Mouse (Mus musculus) neural tube, embryonic 13.5 days (tissue): ENCODE data around the gene Taf9. TPM values are rescaled to one million over a fixed set of nuclear protein-coding genes. Genes with fewer than 3 reads are reported as not detected.

ENCODE experiments used
- ATAC-seq: fragments of 200-750 bp; cut with Nextera tagmentation; 2 replicates; pipeline ENCODE4 v1.8.0; 2017; ENCODE audit warnings: low read depth, mild to moderate bottlenecking, moderate TSS enrichment, moderate library complexity
- H3K27ac ChIP-seq: fragments of 300-500 bp; sonication (generic); replicated peaks from 2 replicates; pipeline ENCODE4 v1.5.1; 2015; ENCODE audit warnings: moderate library complexity, mild to moderate bottlenecking, inconsistent platforms
- H3K27me3 ChIP-seq: fragments of 300-500 bp; sonication (generic); 2 replicates; pipeline ENCODE4 v1.6.1; 2015; ENCODE audit warnings: mild to moderate bottlenecking, inconsistent platforms
- H3K36me3 ChIP-seq: fragments of 300-500 bp; sonication (generic); 2 replicates; pipeline ENCODE4 v1.6.1; 2015; ENCODE audit warnings: mild to moderate bottlenecking, inconsistent platforms
- H3K4me1 ChIP-seq: fragments of 300-500 bp; sonication (generic); replicated peaks from 2 replicates; pipeline ENCODE4 v1.6.1; 2015; ENCODE audit warnings: inconsistent platforms
- H3K4me2 ChIP-seq: fragments of 300-500 bp; sonication (generic); 2 replicates; pipeline ENCODE4 v1.6.1; 2015; ENCODE audit warnings: inconsistent platforms, mild to moderate bottlenecking, moderate library complexity
- H3K4me3 ChIP-seq: fragments of 300-500 bp; sonication (generic); 2 replicates; pipeline ENCODE4 v1.5.1; 2015; ENCODE audit warnings: mild to moderate bottlenecking, inconsistent platforms
- H3K9ac ChIP-seq: fragments of 300-500 bp; sonication (generic); 2 replicates; pipeline ENCODE4 v1.6.1; 2015; ENCODE audit warnings: moderate library complexity, mild to moderate bottlenecking, inconsistent platforms
- H3K9me3 ChIP-seq: fragments of 300-500 bp; sonication (generic); 2 replicates; pipeline ENCODE4 v1.6.1; 2016; ENCODE audit warnings: inconsistent platforms
- WGBS: fragments of 180-500 bp; shearing (Covaris S2); methylation state at CpG from one replicate; pipeline ENCODE4 v1.1.7; 2015; 5-methylcytosine and 5-hydroxymethylcytosine counted together
- polyA plus RNA-seq: library from polyadenylated mRNA; unstranded; fragments of >200 nt; fragmentation: Nextera tagmentation; extraction: Ambion mirVana; gene quantifications from 2 replicates; pipeline ENCODE4 v1.2.1, GENCODE M21; 2015

The Taf9 gene
- 26.0 and 28.5 TPM in 2 replicates for polyA plus RNA-seq

GRCm38 (mm10) chr13:100651439-100652186, at the start of gene Taf9:
Gene Taf9, plus strand, starts transcription at chr13:100651579.
- ATAC-seq, result peak; percentile 74; the same call in 1 of the 2 replicates

GRCm38 (mm10) chr13:100602239-100602902, 49.0 kb upstream of the Taf9 start:
- H3K4me3 ChIP-seq, result no peak overlapping the region
- H3K27me3 ChIP-seq, result no peaks in the 10 kb centered on the region
- no peak overlapping the region for H3K27ac ChIP-seq
- H3K4me2 ChIP-seq, result no peak overlapping the region
- H3K9ac ChIP-seq, result no peak overlapping the region
- H3K9me3 ChIP-seq, result no peaks in the 10 kb centered on the region
- WGBS, result 61% methylated on average over 5 of the region's 5 CpGs
- no peaks in the 10 kb centered on the region for H3K36me3 ChIP-seq
- no peak for ATAC-seq
- H3K4me1 ChIP-seq, result no peaks in the 10 kb centered on the region

More at GRCm38 (mm10) chr13:100651439-100652186, at the start of gene Taf9:
- Histone ChIP-seq H3K4me1 (peaks cover 12% of the 10 kb centered on the region), H3K9ac (peak within 1 kb of the TSS; percentile 94), H3K4me3 (peak within 1 kb of the TSS; percentile 97), H3K9me3 (no peaks in the 10 kb centered on the region), H3K27ac (peak within 1 kb of the TSS; percentile 97), H3K27me3 (no peaks in the 10 kb centered on the region), H3K36me3 (peaks cover 20% of the 10 kb centered on the region), H3K4me2 (peak within 1 kb of the TSS; percentile 93)
- under 1% methylated on average over 60 of the region's 63 CpGs for WGBS

GRCm38 (mm10) chr13:100603031-100603737, 48.2 kb upstream of the Taf9 start:
- Histone ChIP-seq H3K36me3 (no peaks in the 10 kb centered on the region), H3K4me2 (no peak overlapping the region), H3K9me3 (no peaks in the 10 kb centered on the region), H3K9ac (no peak overlapping the region), H3K4me1 (no peaks in the 10 kb centered on the region), H3K27ac (no peak overlapping the region), H3K4me3 (no peak overlapping the region), H3K27me3 (no peaks in the 10 kb centered on the region)
- ATAC-seq, result no peak
- 90% methylated on average over 10 of the region's 10 CpGs for WGBS

- no peaks in the 10 kb centered on the region for H3K27me3 ChIP-seq
- 93% methylated on average over 11 of the region's 11 CpGs for WGBS
- no peak overlapping the region for H3K9ac ChIP-seq
- H3K4me2 ChIP-seq, result no peak overlapping the region
- ATAC-seq, result no peak
- H3K9me3 ChIP-seq, result no peaks in the 10 kb centered on the region
- H3K4me1 ChIP-seq, result no peaks in the 10 kb centered on the region
- H3K36me3 ChIP-seq, result no peaks in the 10 kb centered on the region
- no peak overlapping the region for H3K27ac ChIP-seq
- H3K4me3 ChIP-seq, result no peak overlapping the region
Measured at GRCm38 (mm10) chr13:100603738-100604095, 47.7 kb upstream of the Taf9 start.

- H3K4me2 ChIP-seq, result no peak overlapping the region
- no peak for ATAC-seq
- H3K4me3 ChIP-seq, result no peak overlapping the region
- no peaks in the 10 kb centered on the region for H3K9me3 ChIP-seq
- H3K27me3 ChIP-seq, result no peaks in the 10 kb centered on the region
- no peak overlapping the region for H3K27ac ChIP-seq
- WGBS, result 72% methylated on average over 1 of the region's 1 CpGs
- H3K4me1 ChIP-seq, result no peaks in the 10 kb centered on the region
- no peaks in the 10 kb centered on the region for H3K36me3 ChIP-seq
- H3K9ac ChIP-seq, result no peak overlapping the region
Measured at GRCm38 (mm10) chr13:100605845-100606244, 45.5 kb upstream of the Taf9 start.

- WGBS, result 90% methylated on average over 8 of the region's 8 CpGs
- Histone ChIP-seq H3K4me1 (no peaks in the 10 kb centered on the region), H3K9ac (no peak overlapping the region), H3K9me3 (no peaks in the 10 kb centered on the region), H3K36me3 (peaks cover 5% of the 10 kb centered on the region; the same call in 1 of the 2 replicates), H3K27me3 (no peaks in the 10 kb centered on the region), H3K4me3 (no peak overlapping the region), H3K4me2 (no peak overlapping the region), H3K27ac (no peak overlapping the region)
- ATAC-seq, result no peak
Measured at GRCm38 (mm10) chr13:100607756-100608155, 43.6 kb upstream of the Taf9 start.

- H3K36me3 ChIP-seq, result peaks cover 5% of the 10 kb centered on the region; the same call in 1 of the 2 replicates
- H3K27me3 ChIP-seq, result peaks cover 2% of the 10 kb centered on the region; the same call in 1 of the 2 replicates
- H3K4me2 ChIP-seq, result no peak overlapping the region
- H3K4me3 ChIP-seq, result no peak overlapping the region
- peaks cover 2% of the 10 kb centered on the region for H3K4me1 ChIP-seq
- WGBS, result 94% methylated on average over 13 of the region's 13 CpGs
- no peak overlapping the region for H3K9ac ChIP-seq
- ATAC-seq, result no peak
- no peak overlapping the region for H3K27ac ChIP-seq
- H3K9me3 ChIP-seq, result no peaks in the 10 kb centered on the region
Measured at GRCm38 (mm10) chr13:100611266-100611665, 40.1 kb upstream of the Taf9 start.

- peaks cover 9% of the 10 kb centered on the region for H3K4me1 ChIP-seq
- ATAC-seq, result no peak
- no peak overlapping the region for H3K4me2 ChIP-seq
- H3K4me3 ChIP-seq, result no peak overlapping the region
- H3K27ac ChIP-seq, result no peak overlapping the region
- WGBS, result 93% methylated on average over 10 of the region's 10 CpGs
- peaks cover 11% of the 10 kb centered on the region for H3K27me3 ChIP-seq
- H3K9ac ChIP-seq, result no peak overlapping the region
- no peaks in the 10 kb centered on the region for H3K9me3 ChIP-seq
- peaks cover 5% of the 10 kb centered on the region for H3K36me3 ChIP-seq
Measured at GRCm38 (mm10) chr13:100612251-100612650, 39.1 kb upstream of the Taf9 start.

- peaks cover 9% of the 10 kb centered on the region for H3K4me1 ChIP-seq
- WGBS, result 62% methylated on average over 2 of the region's 2 CpGs
- no peak overlapping the region for H3K4me3 ChIP-seq
- no peak overlapping the region for H3K27ac ChIP-seq
- H3K9ac ChIP-seq, result no peak overlapping the region
- H3K36me3 ChIP-seq, result peaks cover 12% of the 10 kb centered on the region
- H3K4me2 ChIP-seq, result no peak overlapping the region
- no peaks in the 10 kb centered on the region for H3K9me3 ChIP-seq
- no peak for ATAC-seq
- peaks cover 17% of the 10 kb centered on the region for H3K27me3 ChIP-seq
Measured at GRCm38 (mm10) chr13:100612903-100613302, 38.5 kb upstream of the Taf9 start.

GRCm38 (mm10) chr13:100616181-100617087, 34.9 kb upstream of the Taf9 start, which contains the start of gene Marveld2:
Gene Marveld2, minus strand, starts transcription at chr13:100616971.
- Histone ChIP-seq H3K4me1 (peaks cover 9% of the 10 kb centered on the region), H3K27ac (no peak within 1 kb of the TSS), H3K4me3 (peak within 1 kb of the TSS; percentile 52), H3K27me3 (peaks cover 25% of the 10 kb centered on the region), H3K36me3 (peaks cover 40% of the 10 kb centered on the region), H3K9ac (peak within 1 kb of the TSS; percentile 73), H3K4me2 (peak within 1 kb of the TSS; percentile 80), H3K9me3 (no peaks in the 10 kb centered on the region)
- WGBS, result 2% methylated on average over 73 of the region's 77 CpGs
- peak; percentile 70 for ATAC-seq

- Histone ChIP-seq H3K4me1 (peaks cover 9% of the 10 kb centered on the region), H3K36me3 (peaks cover 46% of the 10 kb centered on the region), H3K27me3 (peaks cover 25% of the 10 kb centered on the region), H3K4me2 (no peak overlapping the region), H3K9ac (no peak overlapping the region), H3K4me3 (no peak overlapping the region), H3K27ac (no peak overlapping the region), H3K9me3 (no peaks in the 10 kb centered on the region)
- no peak for ATAC-seq
- 78% methylated on average over 13 of the region's 13 CpGs for WGBS
Measured at GRCm38 (mm10) chr13:100617583-100617982, 33.8 kb upstream of the Taf9 start.
